Mouse (Mus musculus): ENCODE measurements around the gene Cyp2t4.

Gene Cyp2t4

GRCm38 (mm10) chr7:27153205-27153764, at the start of gene Cyp2t4:
Gene Cyp2t4 (plus strand): TSS chr7:27153714.
- DNase-seq (ENCODE audit: low spot score): no peak

- DNase-seq (ENCODE audit: low spot score): peak; percentile 42
Measured at GRCm38 (mm10) chr7:27104882-27105281, 48.6 kb upstream of the Cyp2t4 start.

GRCm38 (mm10) chr7:27110327-27110726, 43.2 kb upstream of the Cyp2t4 start:
- no peak for DNase-seq (ENCODE audit: low spot score)

- DNase-seq (ENCODE audit: low spot score): no peak
Measured at GRCm38 (mm10) chr7:27111038-27111437, 42.5 kb upstream of the Cyp2t4 start.

GRCm38 (mm10) chr7:27111987-27112386, 41.5 kb upstream of the Cyp2t4 start:
- DNase-seq (ENCODE audit: low spot score): no peak

- DNase-seq (ENCODE audit: low spot score): no peak
Measured at GRCm38 (mm10) chr7:27118033-27118511, 35.4 kb upstream of the Cyp2t4 start.

- no peak for DNase-seq (ENCODE audit: low spot score)
Measured at GRCm38 (mm10) chr7:27119676-27120075, 33.8 kb upstream of the Cyp2t4 start, which contains the start of gene Cyp2f2. Gene Cyp2f2 (plus strand): TSS chr7:27119909.

GRCm38 (mm10) chr7:27124305-27124832, 29.1 kb upstream of the Cyp2t4 start:
- no peak for DNase-seq (ENCODE audit: low spot score)

- no peak for DNase-seq (ENCODE audit: low spot score)
Measured at GRCm38 (mm10) chr7:27124969-27125368, 28.5 kb upstream of the Cyp2t4 start.

GRCm38 (mm10) chr7:27128162-27128561, 25.4 kb upstream of the Cyp2t4 start:
- DNase-seq (ENCODE audit: low spot score): peak; percentile 51

GRCm38 (mm10) chr7:27128946-27129345, 24.6 kb upstream of the Cyp2t4 start:
- no peak for DNase-seq (ENCODE audit: low spot score)

GRCm38 (mm10) chr7:27129811-27130210, 23.7 kb upstream of the Cyp2t4 start:
- DNase-seq (ENCODE audit: low spot score): no peak

GRCm38 (mm10) chr7:27130521-27131370, 22.8 kb upstream of the Cyp2t4 start:
- no peak for DNase-seq (ENCODE audit: low spot score)

GRCm38 (mm10) chr7:27131387-27131786, 22.1 kb upstream of the Cyp2t4 start:
- no peak for DNase-seq (ENCODE audit: low spot score)

- peak; percentile 79 for DNase-seq (ENCODE audit: low spot score)
Measured at GRCm38 (mm10) chr7:27132588-27132987, 20.9 kb upstream of the Cyp2t4 start.

GRCm38 (mm10) chr7:27133156-27133555, 20.4 kb upstream of the Cyp2t4 start:
- no peak for DNase-seq (ENCODE audit: low spot score)

GRCm38 (mm10) chr7:27133757-27134156, 19.8 kb upstream of the Cyp2t4 start:
- DNase-seq (ENCODE audit: low spot score): no peak

GRCm38 (mm10) chr7:27136410-27136996, 17.0 kb upstream of the Cyp2t4 start:
- no peak for DNase-seq (ENCODE audit: low spot score)

- no peak for DNase-seq (ENCODE audit: low spot score)
Measured at GRCm38 (mm10) chr7:27156005-27156404, 2.5 kb downstream of the Cyp2t4 start.

- DNase-seq (ENCODE audit: low spot score): no peak
Measured at GRCm38 (mm10) chr7:27158171-27158570, 4.7 kb downstream of the Cyp2t4 start.

- no peak for DNase-seq (ENCODE audit: low spot score)
Measured at GRCm38 (mm10) chr7:27159256-27159655, 5.7 kb downstream of the Cyp2t4 start.

- peak; percentile 88 for DNase-seq (ENCODE audit: low spot score)
Measured at GRCm38 (mm10) chr7:27159882-27160281, 6.4 kb downstream of the Cyp2t4 start.

- DNase-seq (ENCODE audit: low spot score): no peak
Measured at GRCm38 (mm10) chr7:27160921-27161320, 7.4 kb downstream of the Cyp2t4 start.

All from embryo, embryonic 10.5 days (tissue).